Mouse (Mus musculus) kidney, postnatal 0 days (tissue): Measurements from ENCODE around the gene Rgs11. TPM values are rescaled to one million over a fixed set of nuclear protein-coding genes. Genes with fewer than 3 reads are reported as not detected.

ENCODE experiments used
- ATAC-seq: fragments of 200-750 bp; cut with Nextera tagmentation; replicated peaks from 2 replicates; pipeline ENCODE4 v1.8.0; 2017; ENCODE audit warnings: low read depth, moderate number of reproducible peaks, moderate TSS enrichment, moderate library complexity; ENCODE audit not compliant: low FRiP score
- DNase-seq: peaks from one replicate; pipeline ENCODE4 v3.0.0-alpha.2; 2016; ENCODE audit warnings: low spot score
- H3K27ac ChIP-seq: fragments of 300-500 bp; sonication (generic); 2 replicates; pipeline ENCODE4 v1.5.1; 2014; ENCODE audit warnings: mild to moderate bottlenecking
- H3K27me3 ChIP-seq: fragments of 300-500 bp; sonication (generic); 2 replicates; pipeline ENCODE4 v1.6.1; 2014; ENCODE audit warnings: low read length, mixed read lengths; ENCODE audit not compliant: insufficient read depth
- H3K36me3 ChIP-seq: fragments of 300-500 bp; sonication (generic); 2 replicates; pipeline ENCODE4 v1.6.1; 2014; ENCODE audit warnings: low read length, mixed read lengths; ENCODE audit not compliant: insufficient read depth
- H3K4me1 ChIP-seq: fragments of 300-500 bp; sonication (generic); replicated peaks from 2 replicates; pipeline ENCODE4 v1.6.1; 2014; ENCODE audit warnings: antibody characterized with exemption, low read length, mixed read lengths; ENCODE audit not compliant: insufficient read depth
- H3K4me2 ChIP-seq: fragments of 300-500 bp; sonication (generic); 2 replicates; pipeline ENCODE4 v1.6.1; 2014; ENCODE audit warnings: mild to moderate bottlenecking, low read length, moderate library complexity, mixed read lengths
- H3K4me3 ChIP-seq: fragments of 300-500 bp; sonication (generic); replicated peaks from 2 replicates; pipeline ENCODE4 v1.5.1; 2014; ENCODE audit warnings: low read depth, low read length
- H3K9ac ChIP-seq: fragments of 300-500 bp; sonication (generic); 2 replicates; pipeline ENCODE4 v1.6.1; 2014; ENCODE audit warnings: low read depth, low read length
- H3K9me3 ChIP-seq: fragments of 300-500 bp; sonication (generic); replicated peaks from 2 replicates; pipeline ENCODE4 v1.6.1; 2016; ENCODE audit warnings: low read length, inconsistent platforms, mixed read lengths
- CTCF ChIP-seq: IDR thresholded peaks from 2 replicates; pipeline ENCODE4 v1.5.1; 2016; ENCODE audit warnings: antibody characterized with exemption, low read depth, mild to moderate bottlenecking, moderate library complexity
- WGBS: fragments of 180-500 bp; shearing (Covaris S2); extraction: QIAGEN DNeasy Blood & Tissue Kit; methylation state at CpG from one replicate; pipeline ENCODE4 v1.1.7; 2014; 5-methylcytosine and 5-hydroxymethylcytosine counted together
- polyA plus RNA-seq: library from polyadenylated mRNA; unstranded; fragments of >200 nt; fragmentation: Nextera tagmentation; extraction: Ambion mirVana; gene quantifications from 2 replicates; pipeline ENCODE4 v1.2.1, GENCODE M21; 2015

Rgs11 gene
- polyA plus RNA-seq, 1 experiment from 2014 or later, result 9.1 TPM

DNA sequence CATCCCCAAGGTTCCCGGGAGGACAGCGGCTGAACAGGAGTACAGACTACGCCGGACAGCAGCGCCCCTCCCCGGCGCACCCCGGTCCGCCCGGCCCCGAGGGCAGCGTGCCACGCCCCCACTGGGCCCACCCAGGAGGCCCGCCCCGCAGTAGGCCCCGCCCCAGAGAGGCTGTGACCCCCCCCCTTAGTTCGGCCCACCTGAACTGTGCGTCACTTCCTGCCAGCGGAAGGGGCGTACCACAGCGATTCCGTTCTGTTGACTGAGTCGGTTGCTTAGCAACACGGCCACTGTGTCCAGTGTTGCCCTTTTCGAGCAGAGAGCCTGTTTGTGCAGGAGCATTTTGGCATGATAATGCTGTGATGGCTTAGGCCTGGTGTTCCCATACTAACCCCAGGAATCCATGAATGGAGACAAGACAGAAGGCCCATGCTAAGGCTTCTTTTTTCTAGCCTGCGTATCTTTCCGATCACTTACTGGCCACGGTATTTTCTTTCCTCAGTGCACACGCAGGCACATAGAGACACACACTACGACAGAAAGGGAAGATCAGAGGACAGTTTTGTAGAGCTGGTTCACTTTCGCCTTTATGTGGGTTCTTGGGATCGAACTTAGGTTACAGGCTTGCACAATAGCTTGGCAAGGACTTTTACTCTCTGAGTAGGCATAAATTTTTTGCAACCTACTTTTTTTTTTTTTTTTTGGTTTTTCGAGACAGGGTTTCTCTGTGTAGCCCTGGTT lies 41.5 kb downstream of the Rgs11 start, which contains the start of gene Fam234a:
Gene Fam234a, minus strand, starts transcription at position 142 of the 741 bp plus-strand sequence.
- Histone ChIP-seq H3K36me3 (no peaks in the 10 kb centered on the region), H3K4me2 (peak within 1 kb of the TSS; percentile 74), H3K9ac (peak within 1 kb of the TSS; percentile 55), H3K4me3 (peak within 1 kb of the TSS; percentile 60), H3K9me3 (no peaks in the 10 kb centered on the region), H3K27ac (peak within 1 kb of the TSS; percentile 88), H3K4me1 (0 out of 2 replicates have a peak, but pooled peaks cover 6% of the 10 kb centered on the region), H3K27me3 (no peaks in the 10 kb centered on the region)
- no peak for TF ChIP-seq CTCF
- WGBS, result 10% methylated on average over 32 of the region's 33 CpGs
- DNase-seq, result peak; percentile 97
- ATAC-seq, result peak; percentile 96

DNA sequence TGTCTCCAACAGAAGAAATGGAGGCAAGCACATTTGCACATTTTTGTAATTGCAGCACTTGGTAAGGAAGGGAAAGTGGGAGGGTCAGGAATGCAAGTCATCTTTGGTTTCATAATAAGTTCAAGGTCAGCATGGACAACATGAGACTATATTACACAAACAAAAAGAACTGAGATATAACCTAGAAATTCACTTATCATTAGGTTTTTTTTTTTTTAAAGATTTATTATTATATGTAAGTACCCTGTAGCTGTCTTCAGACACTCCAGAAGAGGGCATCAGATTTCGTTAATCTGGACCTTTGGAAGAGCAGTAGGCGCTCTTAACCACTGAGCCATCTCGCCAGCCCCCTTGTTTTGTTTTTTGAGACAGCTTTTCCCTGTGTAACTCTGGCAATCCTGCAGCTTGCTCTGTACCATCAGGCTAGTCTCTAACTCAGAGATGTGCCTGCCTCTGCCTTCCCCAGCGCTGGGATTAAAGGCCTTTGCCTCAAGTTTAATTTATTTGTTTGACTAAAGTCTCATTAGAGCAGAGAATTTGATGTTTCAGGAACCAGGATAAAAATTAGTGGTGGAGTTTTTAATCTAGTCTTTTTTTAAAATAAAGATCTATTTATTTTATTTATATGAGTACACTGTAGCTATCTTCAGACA lies 49.3 kb downstream of the Rgs11 start:
- Histone ChIP-seq H3K4me1 (0 out of 2 replicates have a peak, but pooled peaks cover 6% of the 10 kb centered on the region), H3K36me3 (0 out of 2 replicates have a peak, but pooled peaks cover 4% of the 10 kb centered on the region), H3K27ac (peak overlapping the region; percentile 100; the same call in 1 of the 2 replicates), H3K9ac (no peak overlapping the region), H3K27me3 (no peaks in the 10 kb centered on the region), H3K9me3 (no peaks in the 10 kb centered on the region), H3K4me2 (peak overlapping the region; percentile 64), H3K4me3 (no peak overlapping the region)
- DNase-seq (no peak), ATAC-seq (no peak)
- 57% methylated on average over 4 of the region's 4 CpGs for WGBS
- TF ChIP-seq CTCF, result no peak

DNA sequence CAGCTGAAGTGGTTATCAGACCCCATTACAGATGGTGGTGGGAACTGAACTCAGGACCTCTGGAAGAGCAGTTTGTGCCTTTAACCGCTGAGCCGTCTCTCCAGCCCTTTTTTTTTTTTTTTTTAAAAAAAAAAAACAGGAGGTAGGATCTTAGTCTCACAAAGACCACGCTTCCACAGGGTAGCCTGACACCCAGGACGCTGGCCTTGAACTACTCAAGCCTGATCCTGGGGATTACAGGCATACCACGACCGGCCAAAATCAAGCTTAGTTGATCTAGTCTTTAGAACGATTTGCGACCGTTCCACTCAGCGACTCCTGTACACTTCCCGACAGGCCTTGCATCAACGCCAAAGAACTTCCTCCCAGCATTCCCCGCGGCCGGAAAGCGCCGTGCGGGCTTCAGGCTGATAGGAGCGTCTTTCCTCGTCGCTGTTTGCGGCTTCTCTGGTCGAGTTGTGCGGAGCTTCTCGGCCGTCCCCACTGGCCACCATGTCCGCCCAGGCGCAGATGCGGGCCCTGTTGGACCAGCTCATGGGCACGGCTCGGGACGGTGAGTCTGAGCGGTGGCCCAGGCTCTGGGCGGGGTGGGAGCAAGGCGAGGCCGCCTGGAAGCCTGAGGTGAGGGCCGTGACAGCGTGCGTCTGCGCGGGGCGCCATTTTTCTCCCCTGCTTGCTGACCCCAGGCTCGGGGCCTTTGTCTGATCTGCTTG lies 49.9 kb downstream of the Rgs11 start, which contains the start of gene Luc7l:
Gene Luc7l, plus strand, starts transcription at position 358 of the 713 bp plus-strand sequence.
- TF ChIP-seq CTCF, result 0 out of 2 replicates have a peak, but pooled peaks have one; percentile 7
- 0 out of 2 replicates have a peak, but pooled peaks cover 5% of the 10 kb centered on the region for H3K36me3 ChIP-seq
- no peaks in the 10 kb centered on the region for H3K27me3 ChIP-seq
- under 1% methylated on average over 42 of the region's 43 CpGs for WGBS
- peak within 1 kb of the TSS; percentile 100 for H3K27ac ChIP-seq
- H3K4me3 ChIP-seq, result peak within 1 kb of the TSS; percentile 94
- 0 out of 2 replicates have a peak, but pooled peaks cover 6% of the 10 kb centered on the region for H3K4me1 ChIP-seq
- DNase-seq (peak; percentile 98), ATAC-seq (peak; percentile 89)
- H3K9me3 ChIP-seq, result no peaks in the 10 kb centered on the region
- H3K4me2 ChIP-seq, result peak within 1 kb of the TSS; percentile 64
- peak within 1 kb of the TSS; percentile 99 for H3K9ac ChIP-seq

DNA sequence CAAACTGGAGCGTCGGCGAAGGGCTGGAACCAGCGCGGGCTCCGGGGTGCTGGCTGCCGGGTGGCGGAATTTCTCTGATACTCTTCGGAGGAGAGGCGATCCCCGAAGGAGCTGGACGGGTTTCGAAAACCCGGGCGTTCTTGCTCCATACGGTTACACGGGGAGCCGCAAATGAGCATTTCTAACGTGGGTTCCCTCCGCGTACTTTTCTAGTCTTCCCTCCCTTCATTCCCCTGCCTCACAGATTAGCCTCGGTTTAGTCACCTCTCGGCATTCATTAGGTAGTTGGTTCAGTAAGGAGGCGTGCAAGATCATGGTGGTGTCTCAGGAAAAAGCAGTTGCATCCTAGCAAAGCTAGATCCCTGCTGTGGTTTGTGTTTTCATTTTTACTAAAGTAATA lies 50.6 kb downstream of the Rgs11 start:
- no peak for ATAC-seq
- Histone ChIP-seq H3K9ac (peak overlapping the region; percentile 99), H3K4me2 (peak overlapping the region; percentile 64), H3K4me1 (0 out of 2 replicates have a peak, but pooled peaks cover 6% of the 10 kb centered on the region), H3K36me3 (peaks cover 11% of the 10 kb centered on the region; the same call in 1 of the 2 replicates), H3K27ac (peak overlapping the region; percentile 100), H3K9me3 (no peaks in the 10 kb centered on the region), H3K4me3 (peak overlapping the region; percentile 94), H3K27me3 (no peaks in the 10 kb centered on the region)
- no peak for TF ChIP-seq CTCF
- WGBS, result 0% methylated on average over 24 of the region's 24 CpGs
- peak; percentile 31 for DNase-seq

DNA sequence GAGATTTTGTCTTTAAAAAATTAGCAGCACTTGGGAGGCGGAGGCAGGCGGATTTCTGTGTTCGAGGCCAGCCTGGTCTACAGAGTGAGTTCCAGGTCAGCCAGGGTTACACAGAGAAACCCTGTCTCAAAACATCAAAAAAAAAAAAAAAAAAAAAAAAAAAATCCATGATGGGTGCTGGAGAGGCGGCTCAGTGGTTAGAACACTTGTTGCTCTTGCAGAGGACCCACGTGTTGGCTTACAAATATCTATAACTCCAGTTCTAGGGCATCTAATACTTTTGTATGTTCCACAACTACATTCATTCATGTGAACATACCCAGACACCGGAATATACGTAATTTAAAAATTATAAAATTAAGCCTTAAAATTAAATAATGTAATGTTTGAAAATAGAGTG lies 52.6 kb downstream of the Rgs11 start:
- H3K27ac ChIP-seq, result no peak overlapping the region
- H3K4me3 ChIP-seq, result no peak overlapping the region
- DNase-seq (no peak), ATAC-seq (no peak)
- no peaks in the 10 kb centered on the region for H3K9me3 ChIP-seq
- H3K4me1 ChIP-seq, result 0 out of 2 replicates have a peak, but pooled peaks cover 6% of the 10 kb centered on the region
- H3K36me3 ChIP-seq, result peaks cover 20% of the 10 kb centered on the region
- H3K27me3 ChIP-seq, result no peaks in the 10 kb centered on the region
- WGBS, result 93% methylated on average over 7 of the region's 7 CpGs
- H3K4me2 ChIP-seq, result no peak overlapping the region
- TF ChIP-seq CTCF, result no peak
- no peak overlapping the region for H3K9ac ChIP-seq

Other genes starting within 250 kb of the Rgs11 start
- gene Capn15, start 217.2 kb upstream of the Rgs11 start, polyA plus RNA-seq, result 17.0 and 19.8 TPM in 2 replicates
- gene Rab11fip3, start 133.4 kb upstream of the Rgs11 start, polyA plus RNA-seq, result 35.3 and 40.2 TPM in 2 replicates
- 44.8 and 47.3 TPM in 2 replicates for gene Decr2, start 112.6 kb upstream of the Rgs11 start, polyA plus RNA-seq
- gene Nme4, start 107.3 kb upstream of the Rgs11 start, polyA plus RNA-seq, result 56.1 and 57.6 TPM in 2 replicates
- 13.0 and 14.0 TPM in 2 replicates for gene Tmem8, start 89.7 kb upstream of the Rgs11 start, polyA plus RNA-seq
- gene Mrpl28, start 79.5 kb upstream of the Rgs11 start, polyA plus RNA-seq, result 175 and 192 TPM in 2 replicates
- gene Axin1, start 64.3 kb upstream of the Rgs11 start, polyA plus RNA-seq, result 11.1 and 19.4 TPM in 2 replicates
- 1.9 and 2.0 TPM in 2 replicates for gene Pdia2, start 3.9 kb upstream of the Rgs11 start, polyA plus RNA-seq
- 16.8 and 22.4 TPM in 2 replicates for gene Arhgdig, start 4.8 kb downstream of the Rgs11 start, polyA plus RNA-seq
- gene Fam234a, start 41.3 kb downstream of the Rgs11 start, polyA plus RNA-seq, result 81.6 and 85.6 TPM in 2 replicates
- 71.3 and 75.7 TPM in 2 replicates for gene Luc7l, start 49.9 kb downstream of the Rgs11 start, polyA plus RNA-seq
- gene Neurl1b, start 211.9 kb downstream of the Rgs11 start, polyA plus RNA-seq, result 1.6 and 2.1 TPM in 2 replicates